ENCODE assay signal across 29 mouse cellular contexts in genomic region chr2:152117694-152118093, GRCm38 (mm10). TPM values are rescaled to one million over a fixed set of nuclear protein-coding genes. Genes with fewer than 3 reads are reported as not detected.
DNase-seq lines count a peak whose midpoint lies in the region; ATAC-seq and TF ChIP-seq lines count a peak whose summit lies in the region.
"Had no signal": no experiment of that assay in that cellular context is flagged by ENCODE, and none has a peak within 500 bp of the region (broad histone marks: within the 10 kb centered on the region; RNA-seq: fewer than 3 reads in every experiment).

No protein-coding gene starts in this region.

- H3K36me3 ChIP-seq in liver, embryonic 11.5 days (ENCODE audit: control insufficient read depth, insufficient read depth, low read length): no peaks in the 10 kb centered on the region
- H3K36me3 ChIP-seq in liver, embryonic 14.5 days (replicated peaks; ENCODE audit: control insufficient read depth, insufficient read depth, low read depth): no peaks in the 10 kb centered on the region
- H3K36me3 ChIP-seq in liver, postnatal 0 days (replicated peaks; ENCODE audit: insufficient read depth, low read length): no peaks in the 10 kb centered on the region
- H3K36me3 ChIP-seq in embryonic facial prominence, embryonic 10.5 days (replicated peaks): no peaks in the 10 kb centered on the region
- H3K36me3 ChIP-seq: embryonic facial prominence, embryonic 12.5 days; embryonic facial prominence, embryonic 15.5 days; forebrain, embryonic 10.5 days; heart, embryonic 13.5 days had no signal

- TF ChIP-seq CTCF in liver, embryonic 14.5 days (IDR thresholded peaks at IDR 0.05; ENCODE audit: low read depth): no peak
- TF ChIP-seq CTCF in liver, postnatal 0 days (IDR thresholded peaks at IDR 0.05; ENCODE audit: low read depth): no peak

- ATAC-seq in liver, embryonic 11.5 days (replicated peaks; ENCODE audit: low FRiP score): peak; percentile 31
- ATAC-seq in liver, embryonic 14.5 days (ENCODE audit: insufficient read depth): peak; percentile 62; the same call in 1 of the 2 replicates
- ATAC-seq in liver, postnatal 0 days: peak; percentile 54
- ATAC-seq in inflammation-experienced regulatory T-cells, adult 6 months: no peak
- ATAC-seq: forebrain, embryonic 13.5 days; forebrain, embryonic 16.5 days; hindbrain, postnatal 0 days; Patski had no signal

- 69% methylated on average over 7 of the region's 7 CpGs for WGBS in liver, embryonic 11.5 days
- WGBS in liver, embryonic 14.5 days (ENCODE audit: insufficient replicate concordance): 32% methylated on average over 7 of the region's 7 CpGs
- WGBS in liver, postnatal 0 days (ENCODE audit: insufficient replicate concordance): 55% methylated on average over 7 of the region's 7 CpGs
- 85% methylated on average over 7 of the region's 7 CpGs for WGBS in embryonic facial prominence, embryonic 10.5 days

- peak; percentile 56; the same call in 1 of the 2 replicates for TF ChIP-seq EP300 in liver, embryonic 14.5 days (IDR thresholded peaks at IDR 0.05; ENCODE audit: low read depth)
- peak; percentile 20; the same call in 1 of the 2 replicates for TF ChIP-seq EP300 in liver, postnatal 0 days (IDR thresholded peaks at IDR 0.05; ENCODE audit: low read depth)

- no peak overlapping the region for H3K27ac ChIP-seq in liver, embryonic 11.5 days (ENCODE audit: low read depth, low read length)
- no peak overlapping the region for H3K27ac ChIP-seq in liver, embryonic 14.5 days
- no peak overlapping the region for H3K27ac ChIP-seq in liver, postnatal 0 days (ENCODE audit: low read depth)
- no peak overlapping the region for H3K27ac ChIP-seq in embryonic facial prominence, embryonic 10.5 days (replicated peaks)
- H3K27ac ChIP-seq: embryonic facial prominence, embryonic 12.5 days; embryonic facial prominence, embryonic 15.5 days; forebrain, embryonic 10.5 days; forebrain, embryonic 13.5 days; gastrocnemius, adult 2 months; heart, embryonic 13.5 days; hindbrain, embryonic 14.5 days; hindbrain, postnatal 0 days had no signal

- peaks cover 19% of the 10 kb centered on the region for H3K4me1 ChIP-seq in liver, embryonic 11.5 days (replicated peaks; ENCODE audit: control insufficient read depth, insufficient read depth, low read length)
- H3K4me1 ChIP-seq in liver, embryonic 14.5 days (replicated peaks; ENCODE audit: control insufficient read depth in 2 of 2, insufficient read depth in 2 of 2, low read length in 1 of 2): peaks cover 12 to 32% of the 10 kb centered on the region in 2 experiments
- H3K4me1 ChIP-seq in liver, postnatal 0 days (ENCODE audit: insufficient read depth): 0 out of 2 replicates have a peak, but pooled peaks cover 1% of the 10 kb centered on the region
- peaks cover 70% of the 10 kb centered on the region for H3K4me1 ChIP-seq in embryonic facial prominence, embryonic 10.5 days

- no peak overlapping the region for H3K4me2 ChIP-seq in liver, embryonic 11.5 days
- no peak overlapping the region for H3K4me2 ChIP-seq in liver, embryonic 14.5 days (ENCODE audit: low read depth)
- no peak overlapping the region for H3K4me2 ChIP-seq in liver, postnatal 0 days (ENCODE audit: low read depth, low read length)
- H3K4me2 ChIP-seq: embryonic facial prominence, embryonic 12.5 days; embryonic facial prominence, embryonic 15.5 days; forebrain, embryonic 13.5 days; heart, embryonic 13.5 days; hindbrain, embryonic 14.5 days had no signal

- peaks cover 14% of the 10 kb centered on the region for H3K27me3 ChIP-seq in liver, embryonic 11.5 days (replicated peaks; ENCODE audit: control insufficient read depth, insufficient read depth, low read length)
- no peaks in the 10 kb centered on the region; the same call in 1 of the 2 replicates for H3K27me3 ChIP-seq in liver, embryonic 14.5 days (ENCODE audit: control insufficient read depth, insufficient read depth, low read length)
- H3K27me3 ChIP-seq in liver, postnatal 0 days (ENCODE audit: insufficient read depth, low read length): peaks cover 11% of the 10 kb centered on the region; the same call in 1 of the 2 replicates
- H3K27me3 ChIP-seq in embryonic facial prominence, embryonic 10.5 days (replicated peaks; ENCODE audit: low read depth, poor library complexity, severe bottlenecking): peaks cover 36% of the 10 kb centered on the region

- no peak for DNase-seq in liver, embryonic 11.5 days (ENCODE audit: low spot score)
- DNase-seq in liver: no peak
- no peak for DNase-seq in liver, embryonic 14.5 days (ENCODE audit: low read depth in 3 of 3, low spot score in 3 of 3)
- DNase-seq in liver, postnatal 0 days: no peak
- no peak for DNase-seq in left cerebral cortex, adult 9 months (ENCODE audit: low spot score in 2 of 2)
- DNase-seq in embryonic facial prominence, embryonic 10.5 days (ENCODE audit: low spot score): no peak
- no peak for DNase-seq in kidney, postnatal 14 days
- DNase-seq: adrenal gland, postnatal 10 days; adrenal gland, postnatal 36 days; cerebellum, adult 18-20 months; cerebellum, adult 9-10 months; cerebellum, postnatal 14 days; gastrocnemius, adult 2 months; gastrocnemius, postnatal 25 days; heart, adult 18-20 months; heart, postnatal 14 days; heart, postnatal 4 days had no signal

- no peaks in the 10 kb centered on the region for H3K9me3 ChIP-seq in liver, embryonic 11.5 days (ENCODE audit: control insufficient read depth, low read length)
- no peaks in the 10 kb centered on the region for H3K9me3 ChIP-seq in liver, embryonic 14.5 days (ENCODE audit: control insufficient read depth, low read length)
- no peaks in the 10 kb centered on the region for H3K9me3 ChIP-seq in liver, postnatal 0 days (ENCODE audit: low read length)
- no peaks in the 10 kb centered on the region for H3K9me3 ChIP-seq in embryonic facial prominence, embryonic 10.5 days
- H3K9me3 ChIP-seq: embryonic facial prominence, embryonic 12.5 days; embryonic facial prominence, embryonic 15.5 days; forebrain, embryonic 10.5 days; forebrain, embryonic 13.5 days; heart, embryonic 13.5 days had no signal

- H3K9ac ChIP-seq in liver, embryonic 11.5 days (ENCODE audit: low read depth, low read length): no peak overlapping the region
- H3K9ac ChIP-seq in liver, embryonic 14.5 days (replicated peaks): no peak overlapping the region
- no peak overlapping the region for H3K9ac ChIP-seq in liver, postnatal 0 days (replicated peaks)
- H3K9ac ChIP-seq: embryonic facial prominence, embryonic 12.5 days; embryonic facial prominence, embryonic 15.5 days; forebrain, embryonic 13.5 days; heart, embryonic 13.5 days; hindbrain, embryonic 14.5 days had no signal

- no peak overlapping the region for H3K4me3 ChIP-seq in liver, embryonic 11.5 days (ENCODE audit: low read depth, low read length)
- no peak overlapping the region for H3K4me3 ChIP-seq in liver, embryonic 14.5 days (ENCODE audit: insufficient read depth in 1 of 2, low read depth in 2 of 2, low read length in 2 of 2)
- no peak overlapping the region for H3K4me3 ChIP-seq in liver, postnatal 0 days (ENCODE audit: low read depth, low read length)
- no peak overlapping the region for H3K4me3 ChIP-seq in embryonic facial prominence, embryonic 10.5 days
- H3K4me3 ChIP-seq: embryonic facial prominence, embryonic 12.5 days; embryonic facial prominence, embryonic 15.5 days; erythroblast, embryonic 14.5 days; forebrain, embryonic 10.5 days; forebrain, embryonic 13.5 days; gastrocnemius, adult 2 months; heart, embryonic 13.5 days had no signal

RNA-seq across cellular contexts. Expression of gene Srxn1, which starts 12.4 kb away (rescaled TPM):
- polyA plus RNA-seq in liver, embryonic 11.5 days (2014; fragmentation: Nextera tagmentation; extraction: Ambion mirVana): 9.5 and 12.0 TPM in 2 replicates
- polyA plus RNA-seq in liver, embryonic 14.5 days (2012; rRNA removed): 11.0 and 13.3 TPM in 2 replicates
- 10.6 and 13.5 TPM in 2 replicates for polyA plus RNA-seq in liver, embryonic 14.5 days (2014; fragmentation: Nextera tagmentation; extraction: Ambion mirVana)
- polyA plus RNA-seq in liver, postnatal 0 days (2015; fragmentation: Nextera tagmentation; extraction: Ambion mirVana): 8.2 and 8.7 TPM in 2 replicates
- 1 to 10 TPM; 2.5 to 8.0 (median 3.3) TPM for polyA plus RNA-seq in inflammation-experienced regulatory T-cells, adult 6 months (2017; shearing (Covaris generic))
- 10.7 and 12.4 TPM in 2 replicates for polyA plus RNA-seq in embryonic facial prominence, embryonic 10.5 days (2016; fragmentation: Nextera tagmentation; extraction: Ambion mirVana)

RNA-seq across cellular contexts. Expression of gene Tcf15, which starts 25.7 kb away (rescaled TPM):
- 2.6 and 2.8 TPM in 2 replicates for polyA plus RNA-seq in liver, embryonic 11.5 days (2014; fragmentation: Nextera tagmentation; extraction: Ambion mirVana)
- 0.11 and 0.17 TPM in 2 replicates for polyA plus RNA-seq in liver, embryonic 14.5 days (2012; rRNA removed)
- not detected in 2 replicates for polyA plus RNA-seq in liver, embryonic 14.5 days (2014; fragmentation: Nextera tagmentation; extraction: Ambion mirVana)
- 0.14 and 0.18 TPM in 2 replicates for polyA plus RNA-seq in liver, postnatal 0 days (2015; fragmentation: Nextera tagmentation; extraction: Ambion mirVana)
- not detected for polyA plus RNA-seq in inflammation-experienced regulatory T-cells, adult 6 months (2017; shearing (Covaris generic))
- polyA plus RNA-seq in embryonic facial prominence, embryonic 10.5 days (2016; fragmentation: Nextera tagmentation; extraction: Ambion mirVana): 9.2 and 10.3 TPM in 2 replicates
- polyA plus RNA-seq: Patski had no signal

RNA-seq across cellular contexts. Expression of gene Scrt2, which starts 36.4 kb away (rescaled TPM):
- not detected in 2 replicates for polyA plus RNA-seq in liver, embryonic 11.5 days (2014; fragmentation: Nextera tagmentation; extraction: Ambion mirVana)
- 0.01 and 0.08 TPM in 2 replicates for polyA plus RNA-seq in liver, embryonic 14.5 days (2012; rRNA removed)
- not detected in 2 replicates for polyA plus RNA-seq in liver, embryonic 14.5 days (2014; fragmentation: Nextera tagmentation; extraction: Ambion mirVana)
- polyA plus RNA-seq in liver, postnatal 0 days (2015; fragmentation: Nextera tagmentation; extraction: Ambion mirVana): not detected in 2 replicates
- not detected for polyA plus RNA-seq in inflammation-experienced regulatory T-cells, adult 6 months (2017; shearing (Covaris generic))
- polyA plus RNA-seq in embryonic facial prominence, embryonic 10.5 days (2016; fragmentation: Nextera tagmentation; extraction: Ambion mirVana): 0.93 and 1.5 TPM in 2 replicates
- polyA plus RNA-seq: erythroblast, embryonic 14.5 days; heart, embryonic 13.5 days; heart, embryonic 16.5 days; Patski had no signal
